Mouse (Mus musculus) thymus, adult 2 months (tissue): ENCODE data around the gene Susd1.

Experiments used
- CTCF ChIP-seq: fragments of 200-500 bp; IDR thresholded peaks from 2 replicates; pipeline ENCODE4 v1.5.1; 2012; ENCODE audit warnings: mild to moderate bottlenecking, control low read depth, low read length, moderate library complexity, borderline replicate concordance; ENCODE audit not compliant: control insufficient read depth, poor library complexity, insufficient read depth; ENCODE audit errors: extremely low read depth
- POLR2A ChIP-seq: fragments of 200-500 bp; IDR thresholded peaks from 2 replicates; pipeline ENCODE4 v1.6.1; 2012; ENCODE audit warnings: mild to moderate bottlenecking, low read length, control low read depth, moderate library complexity; ENCODE audit not compliant: control insufficient read depth, poor library complexity, insufficient read depth; ENCODE audit errors: extremely low read depth

DNA sequence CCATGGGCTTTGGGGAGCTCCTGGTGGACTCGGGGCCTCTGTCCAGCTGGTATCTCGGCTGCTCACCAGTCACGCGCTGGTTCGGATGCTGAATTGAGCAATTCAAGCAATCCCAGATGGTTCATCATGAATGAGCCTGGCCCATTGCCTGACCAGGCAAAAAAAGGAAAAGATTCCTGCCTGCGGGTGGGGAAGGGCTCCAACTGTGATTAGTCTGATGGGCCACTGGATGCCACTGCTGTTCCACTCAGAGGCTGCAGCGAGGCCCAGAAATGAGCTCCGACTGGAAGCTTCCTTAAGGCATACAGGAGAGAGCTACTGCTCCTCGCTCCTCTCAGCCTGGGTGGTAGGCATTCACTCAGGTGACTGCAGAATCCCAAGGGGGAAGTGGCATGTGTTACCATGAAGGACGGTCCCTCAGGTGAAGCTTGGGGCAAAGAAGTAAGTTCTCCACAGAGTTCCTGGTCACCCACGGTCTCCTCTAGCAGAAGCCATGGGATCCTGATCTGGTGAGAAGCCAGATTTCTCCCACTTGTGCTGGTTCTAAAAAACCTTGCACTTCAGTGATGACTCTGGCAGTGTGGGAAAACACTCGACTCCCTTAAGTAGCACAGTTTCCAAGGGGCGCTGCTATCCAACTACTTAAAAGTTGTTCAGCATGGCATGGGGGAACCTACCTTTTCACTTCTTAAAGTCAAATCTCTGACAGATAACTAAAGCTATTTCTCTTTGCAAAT is 57.3 kb downstream of the Susd1 start:
- TF ChIP-seq CTCF: no peak
- no peak for TF ChIP-seq POLR2A
